Mouse (Mus musculus) forebrain, embryonic 10.5 days (tissue): Measurements from ENCODE around the gene Aebp1. TPM values are rescaled to one million over a fixed set of nuclear protein-coding genes. Genes with fewer than 3 reads are reported as not detected.

Experiments
- DNase-seq: peaks from one replicate; pipeline ENCODE4 v3.0.0-alpha.2; 2017; ENCODE audit warnings: low spot score; ENCODE audit errors: extremely low spot score
- H3K27ac ChIP-seq: fragments of 300-500 bp; sonication (generic); 2 replicates; pipeline ENCODE4 v1.5.1; 2016; ENCODE audit warnings: mild to moderate bottlenecking
- H3K27me3 ChIP-seq: fragments of 300-500 bp; sonication (generic); 2 replicates; pipeline ENCODE4 v1.6.1; 2016; ENCODE audit warnings: mild to moderate bottlenecking; ENCODE audit not compliant: poor library complexity, severe bottlenecking
- H3K36me3 ChIP-seq: fragments of 300-500 bp; sonication (generic); replicated peaks from 2 replicates; pipeline ENCODE4 v1.6.1; 2016; ENCODE audit warnings: mild to moderate bottlenecking, moderate library complexity
- H3K4me1 ChIP-seq: fragments of 300-500 bp; sonication (generic); 2 replicates; pipeline ENCODE4 v1.6.1; 2016
- H3K4me3 ChIP-seq: fragments of 300-500 bp; sonication (generic); 2 replicates; pipeline ENCODE4 v1.5.1; 2016; ENCODE audit warnings: mild to moderate bottlenecking, moderate library complexity
- H3K9me3 ChIP-seq: fragments of 300-500 bp; sonication (generic); 2 replicates; pipeline ENCODE4 v1.6.1; 2016; ENCODE audit warnings: mild to moderate bottlenecking, moderate library complexity
- WGBS: fragments of 180-500 bp; shearing (Covaris S2); methylation state at CpG from one replicate; pipeline ENCODE4 v1.1.7; 2016; 5-methylcytosine and 5-hydroxymethylcytosine counted together
- polyA plus RNA-seq: library from polyadenylated mRNA; unstranded; fragments of >200 nt; fragmentation: Nextera tagmentation; extraction: Ambion mirVana; gene quantifications from 2 replicates; pipeline ENCODE4 v1.2.1, GENCODE M21; 2016

Aebp1 gene
- polyA plus RNA-seq, 1 experiment from 2014 or later: 8.8 TPM

DNA sequence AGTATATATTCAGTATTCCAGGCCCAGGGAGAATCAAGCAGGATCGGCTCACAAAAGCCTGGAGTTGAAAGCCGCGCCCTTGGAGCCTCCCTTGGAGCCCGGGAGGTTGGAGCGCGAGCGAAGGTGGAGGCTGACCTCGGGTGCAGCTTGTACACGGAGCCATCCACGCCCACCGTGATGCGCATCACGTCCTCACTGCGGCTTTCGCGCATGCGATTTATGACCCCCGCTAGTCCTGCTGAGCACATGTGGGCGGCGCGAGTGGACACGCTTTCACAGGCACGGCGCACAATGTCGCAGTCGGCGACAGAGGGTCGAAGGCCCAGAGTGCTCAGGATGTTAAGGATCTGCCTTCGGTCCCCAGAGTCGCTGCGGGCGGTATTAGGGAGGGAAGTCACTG, 40.2 kb downstream of the Aebp1 start:
- Histone ChIP-seq H3K27me3 (peaks cover 68% of the 10 kb centered on the region), H3K4me3 (peak overlapping the region; percentile 55), H3K27ac (peak overlapping the region; percentile 86), H3K36me3 (no peaks in the 10 kb centered on the region), H3K9me3 (no peaks in the 10 kb centered on the region), H3K4me1 (peaks cover 46% of the 10 kb centered on the region)
- under 1% methylated on average over 32 of the region's 32 CpGs for WGBS
- peak; percentile 74 for DNase-seq

DNA sequence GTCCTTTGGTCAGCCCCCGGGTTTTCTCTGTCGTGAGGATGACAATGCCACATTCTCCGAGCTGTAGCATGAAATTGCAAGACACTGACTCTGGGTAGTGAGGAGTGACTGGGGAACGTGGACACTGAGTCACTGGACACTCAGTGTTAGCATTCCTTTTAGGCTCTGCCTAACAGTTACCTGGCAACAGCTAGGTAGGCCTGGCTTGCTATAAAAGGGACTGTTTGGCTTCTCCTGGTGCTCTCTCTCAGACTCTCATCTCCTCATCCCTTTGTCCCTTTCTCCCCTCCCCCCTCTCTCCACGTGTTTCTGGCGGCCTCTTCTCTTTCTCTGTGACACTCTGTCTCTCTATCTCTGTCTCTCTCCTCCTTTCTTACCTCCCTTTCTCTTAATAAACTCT, 40.6 kb downstream of the Aebp1 start:
- Histone ChIP-seq H3K36me3 (no peaks in the 10 kb centered on the region), H3K4me1 (peaks cover 45% of the 10 kb centered on the region), H3K27ac (peak overlapping the region; percentile 86), H3K9me3 (no peaks in the 10 kb centered on the region), H3K27me3 (peaks cover 63% of the 10 kb centered on the region), H3K4me3 (peak overlapping the region; percentile 55)
- 4% methylated on average over 6 of the region's 6 CpGs for WGBS
- DNase-seq: no peak

DNA sequence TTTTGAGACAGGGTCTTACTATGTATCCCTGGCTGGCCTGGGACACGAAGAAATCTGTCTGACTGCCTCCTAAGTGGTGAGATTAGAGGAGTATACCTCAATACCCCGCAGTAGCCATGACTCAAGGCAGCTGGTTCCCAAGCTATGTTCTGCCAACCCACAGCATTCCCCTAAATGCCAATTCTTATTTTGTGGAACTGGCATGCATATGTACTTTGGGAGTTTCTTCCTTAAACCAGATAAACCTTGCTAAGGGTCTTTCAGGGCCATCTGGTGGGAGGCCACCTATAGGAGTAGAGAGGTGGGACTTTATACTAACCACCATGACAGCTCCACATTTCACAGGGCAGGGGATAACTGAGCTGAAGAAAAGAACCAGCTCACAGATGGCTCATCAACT, 42.1 kb downstream of the Aebp1 start:
- peaks cover 49% of the 10 kb centered on the region for H3K27me3 ChIP-seq
- H3K4me3 ChIP-seq: no peak overlapping the region
- no peaks in the 10 kb centered on the region for H3K9me3 ChIP-seq
- no peak overlapping the region for H3K27ac ChIP-seq
- no peak for DNase-seq
- H3K36me3 ChIP-seq: no peaks in the 10 kb centered on the region
- 92% methylated on average over 2 of the region's 2 CpGs for WGBS
- H3K4me1 ChIP-seq: peaks cover 33% of the 10 kb centered on the region

DNA sequence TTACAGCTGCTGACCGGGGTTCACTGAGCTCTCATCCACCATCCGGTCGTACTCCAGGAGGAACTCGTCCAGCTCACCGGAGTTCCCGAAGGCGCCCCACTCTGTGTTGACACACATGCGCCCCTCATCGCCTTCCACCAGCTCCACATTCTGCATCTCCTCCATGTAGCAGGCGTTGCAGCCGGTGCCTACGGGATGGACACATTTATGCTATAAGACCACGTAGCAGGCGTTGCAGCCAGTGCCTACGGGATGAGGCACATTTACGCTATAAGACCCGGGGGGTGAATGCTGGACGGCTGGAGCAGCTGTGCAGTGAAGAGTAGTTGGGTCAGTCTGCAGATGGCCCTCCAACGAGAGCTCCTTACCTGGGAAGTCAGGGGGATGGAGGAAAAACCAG, 42.6 kb downstream of the Aebp1 start:
- peaks cover 33% of the 10 kb centered on the region for H3K4me1 ChIP-seq
- no peak for DNase-seq
- no peaks in the 10 kb centered on the region for H3K9me3 ChIP-seq
- 90% methylated on average over 19 of the region's 19 CpGs for WGBS
- no peaks in the 10 kb centered on the region for H3K36me3 ChIP-seq
- H3K4me3 ChIP-seq: no peak overlapping the region
- peaks cover 44% of the 10 kb centered on the region for H3K27me3 ChIP-seq
- no peak overlapping the region for H3K27ac ChIP-seq

GRCm38 (mm10) chr11:5904871-5905270, 43.1 kb downstream of the Aebp1 start:
- Histone ChIP-seq H3K4me1 (peaks cover 33% of the 10 kb centered on the region), H3K27ac (no peak overlapping the region), H3K36me3 (no peaks in the 10 kb centered on the region), H3K27me3 (peaks cover 39% of the 10 kb centered on the region), H3K9me3 (no peaks in the 10 kb centered on the region), H3K4me3 (no peak overlapping the region)
- no peak for DNase-seq
- 91% methylated on average over 6 of the region's 6 CpGs for WGBS

- H3K4me1 ChIP-seq: peaks cover 30% of the 10 kb centered on the region
- no peak overlapping the region for H3K27ac ChIP-seq
- no peak for DNase-seq
- H3K4me3 ChIP-seq: no peak overlapping the region
- WGBS: 87% methylated on average over 10 of the region's 10 CpGs
- peaks cover 28% of the 10 kb centered on the region for H3K27me3 ChIP-seq
- no peaks in the 10 kb centered on the region for H3K9me3 ChIP-seq
- no peaks in the 10 kb centered on the region for H3K36me3 ChIP-seq
These were observed 44.2 kb downstream of the Aebp1 start for GRCm38 (mm10) chr11:5905778-5906518.

GRCm38 (mm10) chr11:5907096-5907495, 45.3 kb downstream of the Aebp1 start:
- Histone ChIP-seq H3K27ac (no peak overlapping the region), H3K36me3 (no peaks in the 10 kb centered on the region), H3K4me3 (no peak overlapping the region), H3K27me3 (peaks cover 16% of the 10 kb centered on the region), H3K9me3 (no peaks in the 10 kb centered on the region), H3K4me1 (peaks cover 18% of the 10 kb centered on the region)
- no peak for DNase-seq
- 51% methylated on average over 5 of the region's 5 CpGs for WGBS

DNA sequence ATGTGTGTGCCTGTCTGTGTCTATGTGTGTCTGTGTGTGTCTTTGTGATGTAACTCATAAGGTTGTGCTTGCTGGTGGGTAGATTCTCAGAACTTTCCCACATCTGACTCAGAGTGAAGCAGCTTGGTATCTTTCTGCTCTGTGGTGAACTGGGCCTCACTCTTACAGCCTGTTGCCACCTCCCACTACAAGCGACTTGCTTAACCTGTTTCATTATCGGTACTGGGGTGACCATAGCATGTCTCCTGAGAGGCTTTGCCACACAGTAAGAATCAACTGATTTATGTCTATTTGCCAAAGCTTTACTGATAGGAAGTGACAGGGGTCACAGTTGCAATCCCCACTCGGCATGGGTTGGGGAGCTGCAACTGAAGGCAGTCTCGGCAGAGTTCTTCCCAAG, 46.9 kb downstream of the Aebp1 start:
- Histone ChIP-seq H3K27me3 (peaks cover under 1% of the 10 kb centered on the region), H3K27ac (no peak overlapping the region), H3K9me3 (no peaks in the 10 kb centered on the region), H3K36me3 (no peaks in the 10 kb centered on the region), H3K4me3 (no peak overlapping the region), H3K4me1 (peaks cover 8% of the 10 kb centered on the region)
- no peak for DNase-seq
- 87% methylated on average over 4 of the region's 4 CpGs for WGBS

DNA sequence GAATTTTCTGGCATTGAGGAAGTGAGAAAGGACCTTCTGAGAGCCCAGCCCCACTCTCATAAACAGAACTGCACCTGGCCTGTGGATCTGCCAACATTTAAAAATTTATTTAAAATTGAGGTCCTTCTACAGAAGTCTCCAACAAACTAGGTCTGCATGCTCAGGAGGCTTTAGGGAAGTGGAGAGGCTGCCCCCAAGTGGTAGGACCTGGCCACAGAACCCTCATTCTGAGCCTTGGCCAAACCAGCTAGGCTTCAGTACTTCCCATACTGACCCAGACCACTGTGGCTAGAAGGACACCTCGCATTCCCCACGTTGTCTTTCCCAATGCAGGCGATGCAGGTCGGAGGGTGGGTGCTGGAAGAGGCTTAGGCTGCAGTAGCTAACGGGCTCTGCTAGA, 50.9 kb downstream of the Aebp1 start:
- no peak for DNase-seq
- WGBS: 28% methylated on average over 5 of the region's 5 CpGs

DNA sequence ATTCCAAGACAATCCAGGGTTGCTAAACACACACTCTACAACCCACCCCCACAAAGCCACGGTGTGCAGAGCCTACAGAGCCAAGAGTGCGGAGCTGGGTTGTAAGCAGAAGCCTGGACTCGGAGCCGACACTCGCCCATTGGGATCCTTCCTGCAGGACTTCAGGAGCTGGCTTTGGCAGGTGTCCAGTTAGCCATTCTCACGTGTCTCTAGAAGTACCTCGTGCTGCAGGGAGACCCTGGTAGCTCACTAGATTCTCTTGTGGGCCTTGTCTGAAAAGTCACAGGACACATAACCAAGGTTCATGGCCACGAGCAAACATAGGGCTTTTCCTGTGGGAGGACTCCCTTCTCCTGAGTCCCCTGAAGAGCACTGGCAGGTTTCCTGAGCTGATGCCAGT, 51.5 kb downstream of the Aebp1 start:
- H3K9me3 ChIP-seq: no peaks in the 10 kb centered on the region
- H3K4me3 ChIP-seq: no peak overlapping the region
- 80% methylated on average over 8 of the region's 8 CpGs for WGBS
- no peak for DNase-seq
- H3K27me3 ChIP-seq: no peaks in the 10 kb centered on the region; the same call in 1 of the 2 replicates
- no peaks in the 10 kb centered on the region for H3K36me3 ChIP-seq
- no peak overlapping the region for H3K27ac ChIP-seq
- H3K4me1 ChIP-seq: no peaks in the 10 kb centered on the region

More for the DNA sequence above, 50.9 kb downstream of the Aebp1 start:
- no peaks in the 10 kb centered on the region; the same call in 1 of the 2 replicates for H3K27me3 ChIP-seq
- no peak overlapping the region for H3K4me3 ChIP-seq
- H3K9me3 ChIP-seq: no peaks in the 10 kb centered on the region
- no peaks in the 10 kb centered on the region for H3K4me1 ChIP-seq
- no peak overlapping the region for H3K27ac ChIP-seq
- no peaks in the 10 kb centered on the region for H3K36me3 ChIP-seq

GRCm38 (mm10) chr11:5913936-5914335, 52.2 kb downstream of the Aebp1 start:
- no peaks in the 10 kb centered on the region for H3K36me3 ChIP-seq

GRCm38 (mm10) chr11:5914940-5915339, 53.2 kb downstream of the Aebp1 start:
- H3K27ac ChIP-seq: no peak overlapping the region
- no peaks in the 10 kb centered on the region; the same call in 1 of the 2 replicates for H3K27me3 ChIP-seq
- whole genome bisulfite sequencing: 70% methylated on average over 5 of the region's 5 CpGs
- H3K4me1 ChIP-seq: no peaks in the 10 kb centered on the region
- H3K9me3 ChIP-seq: no peaks in the 10 kb centered on the region
- DNase-seq: no peak
- H3K36me3 ChIP-seq: no peaks in the 10 kb centered on the region
- H3K4me3 ChIP-seq: no peak overlapping the region

More at GRCm38 (mm10) chr11:5913936-5914335, 52.2 kb downstream of the Aebp1 start:
- WGBS: 81% methylated on average over 4 of the region's 4 CpGs
- Histone ChIP-seq H3K4me1 (no peaks in the 10 kb centered on the region), H3K9me3 (no peaks in the 10 kb centered on the region), H3K27ac (no peak overlapping the region), H3K4me3 (no peak overlapping the region), H3K27me3 (no peaks in the 10 kb centered on the region; the same call in 1 of the 2 replicates)
- no peak for DNase-seq

DNA sequence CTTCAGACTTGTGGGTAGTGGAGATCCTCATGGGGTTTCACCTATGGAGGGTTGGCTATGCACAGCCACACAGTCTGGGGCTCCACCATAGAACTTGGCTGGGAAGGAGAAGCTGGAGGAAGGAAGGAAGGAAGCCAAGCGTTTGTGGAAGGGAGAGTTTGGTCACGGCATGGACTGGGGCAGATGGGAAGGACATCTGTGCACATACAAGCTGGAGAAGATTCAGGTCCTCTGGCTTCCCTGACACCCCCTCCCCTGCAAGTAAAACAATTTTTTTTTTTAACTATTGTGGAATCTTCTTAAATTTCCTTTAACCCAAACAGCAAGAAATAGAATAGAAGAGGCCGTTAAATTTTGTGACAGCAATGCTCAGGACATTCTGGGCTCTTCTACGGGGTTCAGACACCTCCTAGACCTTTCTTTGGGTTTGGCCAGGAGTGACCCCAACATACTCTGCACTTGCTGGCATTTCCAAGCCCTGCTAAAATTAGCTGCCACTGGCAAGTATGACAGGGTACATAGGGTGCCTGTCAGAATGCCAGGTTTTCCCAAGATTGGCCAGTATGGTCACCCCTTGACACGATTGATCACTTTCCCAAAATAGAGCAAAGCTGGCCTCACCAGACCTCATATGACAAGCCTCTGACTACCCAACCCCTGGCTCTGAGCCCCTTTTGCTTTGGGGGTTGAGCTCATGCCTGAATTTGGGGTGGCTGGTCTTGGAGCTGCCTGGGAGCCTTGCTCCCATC, 53.9 kb downstream of the Aebp1 start:
- WGBS: 87% methylated on average over 5 of the region's 5 CpGs
- Histone ChIP-seq H3K36me3 (no peaks in the 10 kb centered on the region), H3K4me3 (no peak overlapping the region), H3K9me3 (no peaks in the 10 kb centered on the region), H3K27me3 (no peaks in the 10 kb centered on the region; the same call in 1 of the 2 replicates), H3K4me1 (0 out of 2 replicates have a peak, but pooled peaks cover 5% of the 10 kb centered on the region), H3K27ac (no peak overlapping the region)
- DNase-seq: no peak
